Mouse (Mus musculus) intestine, postnatal 0 days (tissue): ENCODE measurements around the gene Sh3tc1. TPM values are rescaled to one million over a fixed set of nuclear protein-coding genes. Genes with fewer than 3 reads are reported as not detected.

Experiments used
- ATAC-seq: fragments of 200-750 bp; cut with Nextera tagmentation; 2 replicates; pipeline ENCODE4 v1.8.0; 2017; ENCODE audit warnings: mild to moderate bottlenecking, moderate TSS enrichment, moderate library complexity
- H3K27ac ChIP-seq: fragments of 300-500 bp; sonication (generic); 2 replicates; pipeline ENCODE4 v1.5.1; 2014; ENCODE audit warnings: mild to moderate bottlenecking, low read depth, low read length, moderate library complexity
- H3K27me3 ChIP-seq: fragments of 300-500 bp; sonication (generic); replicated peaks from 2 replicates; pipeline ENCODE4 v1.6.1; 2014; ENCODE audit warnings: low read length, mixed read lengths; ENCODE audit not compliant: control insufficient read depth, insufficient read depth
- H3K36me3 ChIP-seq: fragments of 300-500 bp; sonication (generic); 2 replicates; pipeline ENCODE4 v1.6.1; 2014; ENCODE audit warnings: mild to moderate bottlenecking, moderate library complexity; ENCODE audit not compliant: control insufficient read depth, insufficient read depth
- H3K4me1 ChIP-seq: fragments of 300-500 bp; sonication (generic); replicated peaks from 2 replicates; pipeline ENCODE4 v1.6.1; 2014; ENCODE audit warnings: antibody characterized with exemption, low read length, mixed read lengths; ENCODE audit not compliant: control insufficient read depth, insufficient read depth
- H3K4me2 ChIP-seq: fragments of 300-500 bp; sonication (generic); replicated peaks from 2 replicates; pipeline ENCODE4 v1.6.1; 2014; ENCODE audit warnings: low read depth, mild to moderate bottlenecking, moderate library complexity
- H3K4me3 ChIP-seq: fragments of 300-500 bp; sonication (generic); 2 replicates; pipeline ENCODE4 v1.5.1; 2014; ENCODE audit warnings: low read depth, low read length
- H3K9ac ChIP-seq: fragments of 300-500 bp; sonication (generic); 2 replicates; pipeline ENCODE4 v1.6.1; 2014; ENCODE audit warnings: mild to moderate bottlenecking, low read depth, low read length
- H3K9me3 ChIP-seq: fragments of 300-500 bp; sonication (generic); 2 replicates; pipeline ENCODE4 v1.6.1; 2016; ENCODE audit warnings: mixed run types; ENCODE audit not compliant: control insufficient read depth
- CTCF ChIP-seq: sonication (generic); IDR thresholded peaks from 2 replicates; pipeline ENCODE4 v1.5.1; 2016; ENCODE audit warnings: low read depth, mild to moderate bottlenecking, control low read depth, antibody characterized with exemption, moderate library complexity
- WGBS: fragments of 180-500 bp; shearing (Covaris S2); extraction: QIAGEN DNeasy Blood & Tissue Kit; methylation state at CpG from one replicate; pipeline ENCODE4 v1.1.7; 2014; 5-methylcytosine and 5-hydroxymethylcytosine counted together
- polyA plus RNA-seq: library from polyadenylated mRNA; unstranded; fragments of >200 nt; fragmentation: Nextera tagmentation; extraction: Ambion mirVana; gene quantifications from 2 replicates; pipeline ENCODE4 v1.2.1, GENCODE M21; 2015

Gene Sh3tc1
- polyA plus RNA-seq, 1 experiment from 2014 or later: 18.3 TPM

GRCm38 (mm10) chr5:35670412-35670801 is 69.4 kb downstream of the Sh3tc1 start:
- 43% methylated on average over 6 of the region's 6 CpGs for WGBS
- H3K4me1 ChIP-seq: peaks cover 12% of the 10 kb centered on the region; the same call in 1 of the 2 replicates
- H3K36me3 ChIP-seq: peaks cover 3% of the 10 kb centered on the region; the same call in 1 of the 2 replicates
- no peak overlapping the region for H3K9ac ChIP-seq
- no peak overlapping the region for H3K4me2 ChIP-seq
- no peaks in the 10 kb centered on the region for H3K9me3 ChIP-seq
- H3K4me3 ChIP-seq: no peak overlapping the region
- no peak for ATAC-seq
- H3K27me3 ChIP-seq: no peaks in the 10 kb centered on the region
- peak overlapping the region; percentile 57; the same call in 1 of the 2 replicates for H3K27ac ChIP-seq
- no peak for TF ChIP-seq CTCF

- peak overlapping the region; percentile 51; the same call in 1 of the 2 replicates for H3K27ac ChIP-seq
- no peak for TF ChIP-seq CTCF
- 47% methylated on average over 11 of the region's 11 CpGs for WGBS
- no peak overlapping the region for H3K4me3 ChIP-seq
- peaks cover 3% of the 10 kb centered on the region; the same call in 1 of the 2 replicates for H3K36me3 ChIP-seq
- no peak overlapping the region for H3K9ac ChIP-seq
- no peak overlapping the region for H3K4me2 ChIP-seq
- H3K4me1 ChIP-seq: peaks cover 12% of the 10 kb centered on the region; the same call in 1 of the 2 replicates
- ATAC-seq: no peak
- H3K9me3 ChIP-seq: no peaks in the 10 kb centered on the region
- no peaks in the 10 kb centered on the region for H3K27me3 ChIP-seq
Measured at GRCm38 (mm10) chr5:35669747-35670411, 69.9 kb downstream of the Sh3tc1 start.

GRCm38 (mm10) chr5:35666152-35666551 is 73.6 kb downstream of the Sh3tc1 start:
- WGBS: 89% methylated on average over 7 of the region's 7 CpGs
- no peaks in the 10 kb centered on the region for H3K27me3 ChIP-seq
- no peak for ATAC-seq
- no peak overlapping the region for H3K4me3 ChIP-seq
- H3K27ac ChIP-seq: no peak overlapping the region
- H3K36me3 ChIP-seq: peaks cover 3% of the 10 kb centered on the region; the same call in 1 of the 2 replicates
- H3K4me2 ChIP-seq: no peak overlapping the region
- H3K4me1 ChIP-seq: no peaks in the 10 kb centered on the region
- no peaks in the 10 kb centered on the region for H3K9me3 ChIP-seq
- no peak overlapping the region for H3K9ac ChIP-seq
- no peak for TF ChIP-seq CTCF

GRCm38 (mm10) chr5:35662021-35662545 is 77.7 kb downstream of the Sh3tc1 start:
- H3K4me1 ChIP-seq: no peaks in the 10 kb centered on the region
- H3K27me3 ChIP-seq: no peaks in the 10 kb centered on the region
- H3K9me3 ChIP-seq: no peaks in the 10 kb centered on the region
- H3K4me3 ChIP-seq: no peak overlapping the region
- no peak overlapping the region for H3K9ac ChIP-seq
- H3K27ac ChIP-seq: no peak overlapping the region
- no peak overlapping the region for H3K4me2 ChIP-seq
- 75% methylated on average over 9 of the region's 9 CpGs for WGBS
- no peak for ATAC-seq
- no peak for TF ChIP-seq CTCF
- peaks cover 3% of the 10 kb centered on the region; the same call in 1 of the 2 replicates for H3K36me3 ChIP-seq

GRCm38 (mm10) chr5:35661210-35661609 is 78.6 kb downstream of the Sh3tc1 start:
- no peak overlapping the region for H3K9ac ChIP-seq
- no peaks in the 10 kb centered on the region for H3K4me1 ChIP-seq
- WGBS: 70% methylated on average over 6 of the region's 6 CpGs
- TF ChIP-seq CTCF: no peak
- ATAC-seq: no peak
- H3K4me2 ChIP-seq: no peak overlapping the region
- H3K27me3 ChIP-seq: no peaks in the 10 kb centered on the region
- H3K27ac ChIP-seq: no peak overlapping the region
- no peaks in the 10 kb centered on the region for H3K9me3 ChIP-seq
- peaks cover 3% of the 10 kb centered on the region; the same call in 1 of the 2 replicates for H3K36me3 ChIP-seq
- no peak overlapping the region for H3K4me3 ChIP-seq

- WGBS: 57% methylated on average over 3 of the region's 3 CpGs
- H3K9ac ChIP-seq: no peak overlapping the region
- H3K27ac ChIP-seq: no peak overlapping the region
- H3K36me3 ChIP-seq: no peaks in the 10 kb centered on the region
- no peak overlapping the region for H3K4me3 ChIP-seq
- ATAC-seq: no peak
- H3K4me2 ChIP-seq: no peak overlapping the region
- no peaks in the 10 kb centered on the region for H3K9me3 ChIP-seq
- TF ChIP-seq CTCF: no peak
- no peaks in the 10 kb centered on the region for H3K4me1 ChIP-seq
- H3K27me3 ChIP-seq: no peaks in the 10 kb centered on the region
Measured at GRCm38 (mm10) chr5:35659503-35659902, 80.3 kb downstream of the Sh3tc1 start.
